21 mouse cellular contexts compared by ENCODE assay signal in the genomic region with DNA sequence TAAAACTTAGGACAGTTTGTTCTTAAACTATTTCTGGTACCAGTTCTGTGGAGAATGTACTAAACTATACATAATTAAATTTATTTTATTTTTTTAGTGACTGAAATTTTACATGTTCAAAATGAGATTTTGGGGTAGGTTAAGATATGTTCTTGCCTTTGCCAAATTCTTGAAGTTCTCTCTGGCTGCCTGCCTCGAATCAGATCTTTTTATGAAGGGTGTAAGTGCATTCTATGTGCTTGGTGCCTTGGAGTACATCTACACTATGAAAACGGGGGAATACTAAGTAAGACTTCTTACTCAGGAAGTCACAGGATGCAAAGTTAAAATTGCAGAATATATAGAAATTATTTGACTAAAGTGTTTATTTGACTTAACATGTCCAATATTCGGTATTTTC.
DNase-seq lines count a peak whose midpoint lies in the region; ATAC-seq and TF ChIP-seq lines count a peak whose summit lies in the region.
"Had no signal": no experiment of that assay in that cellular context is flagged by ENCODE, and none has a peak within 500 bp of the region (broad histone marks: within the 10 kb centered on the region; RNA-seq: fewer than 3 reads in every experiment).

No protein-coding gene starts in this region.

- H3K4me1 ChIP-seq in hindbrain, embryonic 14.5 days (replicated peaks; ENCODE audit: control insufficient read depth, insufficient read depth, low read length), result peaks cover 18% of the 10 kb centered on the region; the same call in 1 of the 2 replicates
- no peaks in the 10 kb centered on the region for H3K4me1 ChIP-seq in hindbrain, embryonic 11.5 days (replicated peaks; ENCODE audit: control insufficient read depth, insufficient read depth, low read length)
- peaks cover 27% of the 10 kb centered on the region for H3K4me1 ChIP-seq in midbrain, embryonic 13.5 days (replicated peaks)
- peaks cover 12% of the 10 kb centered on the region for H3K4me1 ChIP-seq in midbrain, embryonic 11.5 days (ENCODE audit: control insufficient read depth, insufficient read depth, low read length)
- no peaks in the 10 kb centered on the region; the same call in 1 of the 2 replicates for H3K4me1 ChIP-seq in midbrain, postnatal 0 days (ENCODE audit: insufficient read depth, low read length)
- H3K4me1 ChIP-seq: embryonic facial prominence, embryonic 15.5 days had no signal

- 85% methylated on average over 3 of the region's 3 CpGs for WGBS in hindbrain, embryonic 14.5 days
- 86% methylated on average over 3 of the region's 3 CpGs for WGBS in hindbrain, embryonic 11.5 days
- 83% methylated on average over 3 of the region's 3 CpGs for whole genome bisulfite sequencing in midbrain, embryonic 13.5 days
- WGBS in midbrain, embryonic 11.5 days, result 84% methylated on average over 3 of the region's 3 CpGs
- WGBS in midbrain, postnatal 0 days, result 70% methylated on average over 3 of the region's 3 CpGs

- H3K9me3 ChIP-seq in hindbrain, embryonic 14.5 days (ENCODE audit: control insufficient read depth, low read length), result no peaks in the 10 kb centered on the region
- H3K9me3 ChIP-seq in hindbrain, embryonic 11.5 days (ENCODE audit: control insufficient read depth, low read length), result no peaks in the 10 kb centered on the region
- H3K9me3 ChIP-seq in midbrain, embryonic 13.5 days, result no peaks in the 10 kb centered on the region
- H3K9me3 ChIP-seq in midbrain, embryonic 11.5 days (ENCODE audit: control insufficient read depth, low read length), result no peaks in the 10 kb centered on the region
- H3K9me3 ChIP-seq in midbrain, postnatal 0 days (ENCODE audit: low read length), result no peaks in the 10 kb centered on the region
- H3K9me3 ChIP-seq: embryonic facial prominence, embryonic 15.5 days; forebrain, embryonic 10.5 days; heart, embryonic 12.5 days; hindbrain, embryonic 10.5 days had no signal

- ATAC-seq in hindbrain, embryonic 14.5 days (ENCODE audit: low FRiP score), result no peak
- ATAC-seq in hindbrain, embryonic 11.5 days (ENCODE audit: low FRiP score), result no peak
- no peak for ATAC-seq in midbrain, embryonic 13.5 days
- no peak for ATAC-seq in midbrain, embryonic 11.5 days (ENCODE audit: low FRiP score)
- ATAC-seq in midbrain, postnatal 0 days (ENCODE audit: low FRiP score), result no peak
- ATAC-seq: activated CD4-positive, CD25-positive, alpha-beta regulatory T cell, adult 4 months; inflammation-experienced regulatory T-cells, adult 6 months; Patski had no signal

- H3K27me3 ChIP-seq in hindbrain, embryonic 14.5 days (ENCODE audit: control insufficient read depth, insufficient read depth, low read length), result peaks cover 15% of the 10 kb centered on the region; the same call in 1 of the 2 replicates
- H3K27me3 ChIP-seq in hindbrain, embryonic 11.5 days (ENCODE audit: control insufficient read depth, insufficient read depth, low read length), result no peaks in the 10 kb centered on the region
- H3K27me3 ChIP-seq in midbrain, embryonic 13.5 days, result no peaks in the 10 kb centered on the region
- H3K27me3 ChIP-seq in midbrain, embryonic 11.5 days (ENCODE audit: control insufficient read depth, insufficient read depth, low read length), result no peaks in the 10 kb centered on the region
- H3K27me3 ChIP-seq in midbrain, postnatal 0 days (ENCODE audit: insufficient read depth, low read length), result no peaks in the 10 kb centered on the region
- H3K27me3 ChIP-seq: CH12.LX; heart, embryonic 12.5 days had no signal

- H3K36me3 ChIP-seq in hindbrain, embryonic 14.5 days (replicated peaks; ENCODE audit: control insufficient read depth, insufficient read depth), result no peaks in the 10 kb centered on the region
- H3K36me3 ChIP-seq in hindbrain, embryonic 11.5 days (ENCODE audit: control insufficient read depth, insufficient read depth, low read length), result no peaks in the 10 kb centered on the region
- no peaks in the 10 kb centered on the region for H3K36me3 ChIP-seq in midbrain, embryonic 13.5 days
- no peaks in the 10 kb centered on the region for H3K36me3 ChIP-seq in midbrain, embryonic 11.5 days (ENCODE audit: control insufficient read depth, insufficient read depth, low read length)
- H3K36me3 ChIP-seq in midbrain, postnatal 0 days (ENCODE audit: insufficient read depth, low read length), result no peaks in the 10 kb centered on the region
- H3K36me3 ChIP-seq: embryonic facial prominence, embryonic 15.5 days; forebrain, embryonic 10.5 days; heart, embryonic 12.5 days; hindbrain, embryonic 10.5 days had no signal

- peak overlapping the region; percentile 93 for H3K27ac ChIP-seq in hindbrain, embryonic 14.5 days
- no peak overlapping the region for H3K27ac ChIP-seq in hindbrain, embryonic 11.5 days (ENCODE audit: low read depth, low read length)
- H3K27ac ChIP-seq in midbrain, embryonic 13.5 days, result peak overlapping the region; percentile 89; the same call in 1 of the 2 replicates
- H3K27ac ChIP-seq in midbrain, embryonic 11.5 days (ENCODE audit: low read depth, low read length), result no peak overlapping the region
- H3K27ac ChIP-seq in midbrain, postnatal 0 days (ENCODE audit: low read depth, low read length), result peak overlapping the region; percentile 85; the same call in 1 of the 2 replicates
- H3K27ac ChIP-seq: embryonic facial prominence, embryonic 15.5 days; forebrain, embryonic 10.5 days; gastrocnemius, adult 2 months had no signal

- no peak for TF ChIP-seq POLR2A in brain, embryonic 14.5 days (IDR thresholded peaks at IDR 0.05; ENCODE audit: borderline replicate concordance, extremely low read depth, insufficient read depth, insufficient read length, poor library complexity, severe bottlenecking)

- no peak overlapping the region for H3K4me2 ChIP-seq in hindbrain, embryonic 14.5 days (replicated peaks)
- no peak overlapping the region for H3K4me2 ChIP-seq in hindbrain, embryonic 11.5 days (replicated peaks; ENCODE audit: low read depth, low read length)
- no peak overlapping the region for H3K4me2 ChIP-seq in midbrain, embryonic 13.5 days (replicated peaks)
- H3K4me2 ChIP-seq in midbrain, embryonic 11.5 days, result no peak overlapping the region
- 0 out of 2 replicates have a peak overlapping the region, but pooled peaks have one; percentile 23 for H3K4me2 ChIP-seq in midbrain, postnatal 0 days (ENCODE audit: low read depth, low read length, poor library complexity, severe bottlenecking)
- H3K4me2 ChIP-seq: embryonic facial prominence, embryonic 15.5 days had no signal

- no peak for DNase-seq in hindbrain, embryonic 14.5 days (ENCODE audit: low spot score)
- DNase-seq in hindbrain, embryonic 11.5 days (ENCODE audit: low spot score), result no peak
- DNase-seq in midbrain, embryonic 11.5 days (ENCODE audit: low spot score, missing footprints), result no peak
- DNase-seq in brain, embryonic 14.5 days (ENCODE audit: low read depth), result peak; percentile 27
- no peak for DNase-seq in midbrain, postnatal 0 days (ENCODE audit: low spot score)
- no peak for DNase-seq in urinary bladder, postnatal 10 days (ENCODE audit: low spot score)
- DNase-seq: adrenal gland, postnatal 14 days; cerebellum, adult 8-10 months; embryo, embryonic 11 days; gastrocnemius, adult 2 months; gastrocnemius, postnatal 25 days had no signal

- H3K9ac ChIP-seq in hindbrain, embryonic 14.5 days, result no peak overlapping the region
- H3K9ac ChIP-seq in hindbrain, embryonic 11.5 days (ENCODE audit: low read depth, low read length), result no peak overlapping the region
- no peak overlapping the region for H3K9ac ChIP-seq in midbrain, embryonic 13.5 days (replicated peaks)
- no peak overlapping the region for H3K9ac ChIP-seq in midbrain, embryonic 11.5 days (ENCODE audit: low read length)
- no peak overlapping the region for H3K9ac ChIP-seq in midbrain, postnatal 0 days (replicated peaks; ENCODE audit: low read length, poor library complexity, severe bottlenecking)
- H3K9ac ChIP-seq: embryonic facial prominence, embryonic 15.5 days; heart, embryonic 12.5 days had no signal

- TF ChIP-seq CTCF in brain, embryonic 14.5 days (IDR thresholded peaks at IDR 0.05; ENCODE audit: borderline replicate concordance, extremely low read depth, insufficient read depth, insufficient read length), result no peak
- TF ChIP-seq CTCF in midbrain, postnatal 0 days (IDR thresholded peaks at IDR 0.05), result no peak

- no peak overlapping the region for H3K4me3 ChIP-seq in hindbrain, embryonic 14.5 days (replicated peaks; ENCODE audit: low read length)
- H3K4me3 ChIP-seq in hindbrain, embryonic 11.5 days (ENCODE audit: low read depth, low read length), result no peak overlapping the region
- no peak overlapping the region for H3K4me3 ChIP-seq in midbrain, embryonic 13.5 days (replicated peaks)
- H3K4me3 ChIP-seq in midbrain, embryonic 11.5 days (ENCODE audit: low read depth, low read length), result no peak overlapping the region
- no peak overlapping the region for H3K4me3 ChIP-seq in midbrain, postnatal 0 days (ENCODE audit: low read depth, low read length)
- H3K4me3 ChIP-seq: embryonic facial prominence, embryonic 15.5 days; erythroblast, embryonic 14.5 days; forebrain, embryonic 10.5 days; gastrocnemius, adult 2 months; heart, embryonic 12.5 days had no signal

Comparison
In these comparisons a context has a peak if more than half of its experiments do, and no peak if none do; other contexts are left out.
1. H3K27ac ChIP-seq: peak in hindbrain, embryonic 14.5 days (single experiment), midbrain, embryonic 13.5 days (single experiment) and midbrain, postnatal 0 days (single experiment); none in hindbrain, embryonic 11.5 days (single experiment) and midbrain, embryonic 11.5 days (single experiment).